Mouse (Mus musculus) liver, postnatal 0 days (tissue): ENCODE data around the gene Nsmce1. TPM values are rescaled to one million over a fixed set of nuclear protein-coding genes. Genes with fewer than 3 reads are reported as not detected.

Experiments
- ATAC-seq: fragments of 200-750 bp; cut with Nextera tagmentation; 2 replicates; pipeline ENCODE4 v1.8.0; 2017; ENCODE audit warnings: mild to moderate bottlenecking, moderate library complexity
- DNase-seq: peaks from one replicate; pipeline ENCODE4 v3.0.0-alpha.2; 2016
- H3K27ac ChIP-seq: fragments of 300-500 bp; sonication (generic); 2 replicates; pipeline ENCODE4 v1.5.1; 2014; ENCODE audit warnings: antibody characterized with exemption, moderate library complexity, mild to moderate bottlenecking, low read depth
- H3K27me3 ChIP-seq: fragments of 300-500 bp; sonication (generic); 2 replicates; pipeline ENCODE4 v1.6.1; 2014; ENCODE audit warnings: low read length, control low read depth, mixed read lengths; ENCODE audit not compliant: insufficient read depth
- H3K36me3 ChIP-seq: fragments of 300-500 bp; sonication (generic); replicated peaks from 2 replicates; pipeline ENCODE4 v1.6.1; 2014; ENCODE audit warnings: mild to moderate bottlenecking, control low read depth, low read length, moderate library complexity, mixed read lengths; ENCODE audit not compliant: insufficient read depth
- H3K4me1 ChIP-seq: fragments of 300-500 bp; sonication (generic); 2 replicates; pipeline ENCODE4 v1.6.1; 2014; ENCODE audit warnings: antibody characterized with exemption, mild to moderate bottlenecking, control low read depth; ENCODE audit not compliant: insufficient read depth
- H3K4me2 ChIP-seq: fragments of 300-500 bp; sonication (generic); 2 replicates; pipeline ENCODE4 v1.6.1; 2014; ENCODE audit warnings: low read depth, mild to moderate bottlenecking, low read length, moderate library complexity, mixed read lengths
- H3K4me3 ChIP-seq: fragments of 300-500 bp; sonication (generic); 2 replicates; pipeline ENCODE4 v1.5.1; 2014; ENCODE audit warnings: low read depth, low read length
- H3K9ac ChIP-seq: fragments of 300-500 bp; sonication (generic); replicated peaks from 2 replicates; pipeline ENCODE4 v1.6.1; 2014; ENCODE audit warnings: mild to moderate bottlenecking, moderate library complexity
- H3K9me3 ChIP-seq: fragments of 300-500 bp; sonication (generic); 2 replicates; pipeline ENCODE4 v1.6.1; 2016; ENCODE audit warnings: mild to moderate bottlenecking, control low read depth, low read length, mixed read lengths
- CTCF ChIP-seq: sonication (generic); IDR thresholded peaks from 2 replicates; pipeline ENCODE4 v1.5.1; 2016; ENCODE audit warnings: antibody characterized with exemption, low read depth
- EP300 ChIP-seq: IDR thresholded peaks from 2 replicates; pipeline ENCODE4 v1.6.1; 2016; ENCODE audit warnings: antibody characterized with exemption, low read depth, mild to moderate bottlenecking
- whole genome bisulfite sequencing: fragments of 180-500 bp; shearing (Covaris S2); extraction: QIAGEN DNeasy Blood & Tissue Kit; methylation state at CpG from one replicate; pipeline ENCODE4 v1.1.7; 2014; ENCODE audit not compliant: insufficient replicate concordance; 5-methylcytosine and 5-hydroxymethylcytosine counted together
- polyA plus RNA-seq: library from polyadenylated mRNA; unstranded; fragments of >200 nt; fragmentation: Nextera tagmentation; extraction: Ambion mirVana; gene quantifications from 2 replicates; pipeline ENCODE4 v1.2.1, GENCODE M21; 2015

The Nsmce1 gene
- polyA plus RNA-seq, result 47.6 and 49.2 TPM in 2 replicates

DNA sequence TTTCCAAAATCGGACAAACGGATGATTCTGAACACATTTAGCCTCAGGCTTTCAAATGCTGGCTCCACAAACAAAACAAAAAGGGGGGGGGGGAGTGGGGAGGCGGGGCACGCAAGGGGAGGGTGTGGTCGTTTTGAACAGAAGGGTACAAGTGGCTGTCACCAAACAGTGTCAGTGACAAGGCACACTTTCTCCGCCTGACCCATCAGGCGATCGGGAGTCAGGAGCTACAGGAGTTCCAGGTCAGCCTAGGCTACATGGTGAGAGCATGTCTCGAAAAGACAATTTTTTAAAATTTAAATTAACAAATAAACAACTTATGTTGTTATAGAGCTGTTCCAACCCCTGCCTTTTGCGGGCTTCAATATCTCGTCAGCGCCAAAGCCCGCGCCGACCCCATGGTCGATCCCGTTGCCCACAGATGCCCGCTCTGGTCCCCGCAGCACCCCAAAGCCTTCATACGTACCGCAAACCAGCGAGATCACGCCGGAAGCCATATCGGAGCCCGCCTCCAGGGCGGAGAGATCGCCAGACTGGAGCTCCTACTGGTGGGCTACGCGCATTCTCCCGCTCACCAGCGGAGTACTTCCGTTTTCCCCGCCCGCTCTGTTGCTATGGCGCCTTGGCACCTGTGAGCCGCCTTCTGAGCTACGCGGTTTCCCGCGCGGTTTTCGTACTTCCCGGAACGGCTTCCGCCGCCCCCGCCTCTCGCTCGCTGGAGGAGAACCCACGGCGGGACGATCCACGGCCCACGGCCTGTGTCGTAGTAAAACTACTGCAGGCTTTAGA lies at the start of gene Nsmce1:
TSS of gene Nsmce1 (minus strand) at position 650 of the 789 bp plus-strand sequence.
- 1% methylated on average over 56 of the region's 56 CpGs for WGBS
- DNase-seq, result peak; percentile 96
- peak; percentile 63; the same call in 1 of the 2 replicates for TF ChIP-seq EP300
- peak; percentile 51 for TF ChIP-seq CTCF
- peak within 1 kb of the TSS; percentile 65 for H3K4me3 ChIP-seq
- peaks cover 6% of the 10 kb centered on the region; the same call in 1 of the 2 replicates for H3K36me3 ChIP-seq
- peak within 1 kb of the TSS; percentile 80 for H3K27ac ChIP-seq
- peak within 1 kb of the TSS; percentile 77 for H3K4me2 ChIP-seq
- H3K9me3 ChIP-seq, result no peaks in the 10 kb centered on the region
- H3K27me3 ChIP-seq, result no peaks in the 10 kb centered on the region
- H3K4me1 ChIP-seq, result peaks cover 39% of the 10 kb centered on the region
- H3K9ac ChIP-seq, result peak within 1 kb of the TSS; percentile 73
- peak; percentile 99 for ATAC-seq

GRCm38 (mm10) chr7:125541026-125541425 lies 49.6 kb upstream of the Nsmce1 start:
- Histone ChIP-seq H3K27me3 (no peaks in the 10 kb centered on the region), H3K27ac (0 out of 2 replicates have a peak overlapping the region, but pooled peaks have one; percentile 0), H3K4me3 (no peak overlapping the region), H3K4me2 (no peak overlapping the region), H3K9ac (no peak overlapping the region), H3K36me3 (no peaks in the 10 kb centered on the region), H3K9me3 (no peaks in the 10 kb centered on the region), H3K4me1 (peaks cover 10% of the 10 kb centered on the region)
- TF ChIP-seq EP300 (no peak), CTCF (no peak)
- DNase-seq (no peak), ATAC-seq (no peak)
- 53% methylated on average over 1 of the region's 1 CpGs for WGBS

DNA sequence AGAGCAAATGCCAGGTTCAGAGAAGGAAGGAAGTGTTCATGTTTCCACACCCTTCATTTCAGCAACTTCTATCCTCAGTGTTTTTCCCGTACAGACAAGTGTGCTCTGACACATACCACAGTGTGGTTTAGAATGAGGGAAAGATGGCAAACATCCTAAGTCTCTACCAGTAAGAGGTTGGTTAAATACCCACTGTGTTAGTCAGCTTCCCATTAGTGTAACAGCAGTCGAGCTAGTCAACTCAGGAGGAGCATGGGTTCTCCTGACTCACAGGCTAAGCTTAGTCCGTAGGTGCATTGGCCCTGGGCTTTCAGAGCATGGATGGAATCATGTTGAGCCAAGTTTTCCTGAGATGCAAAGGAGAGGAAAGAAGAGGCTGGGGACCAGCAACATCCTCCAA lies 48.0 kb upstream of the Nsmce1 start:
- Histone ChIP-seq H3K27me3 (no peaks in the 10 kb centered on the region), H3K4me1 (peaks cover 10% of the 10 kb centered on the region), H3K9me3 (peaks cover 3% of the 10 kb centered on the region), H3K27ac (no peak overlapping the region), H3K9ac (no peak overlapping the region), H3K4me2 (no peak overlapping the region), H3K36me3 (no peaks in the 10 kb centered on the region), H3K4me3 (no peak overlapping the region)
- DNase-seq (no peak), ATAC-seq (no peak)
- 57% methylated on average over 3 of the region's 3 CpGs for WGBS
- no peak; the same call in 1 of the 2 replicates for TF ChIP-seq EP300
- TF ChIP-seq CTCF, result no peak

GRCm38 (mm10) chr7:125527901-125528580 lies 36.6 kb upstream of the Nsmce1 start:
- H3K4me3 ChIP-seq, result no peak overlapping the region
- no peaks in the 10 kb centered on the region for H3K9me3 ChIP-seq
- WGBS, result 83% methylated on average over 9 of the region's 9 CpGs
- TF ChIP-seq EP300 (no peak), CTCF (no peak)
- H3K27me3 ChIP-seq, result no peaks in the 10 kb centered on the region
- H3K36me3 ChIP-seq, result no peaks in the 10 kb centered on the region
- no peak overlapping the region for H3K9ac ChIP-seq
- H3K27ac ChIP-seq, result no peak overlapping the region
- no peak for ATAC-seq
- H3K4me1 ChIP-seq, result peaks cover 5% of the 10 kb centered on the region
- DNase-seq, result no peak
- no peak overlapping the region for H3K4me2 ChIP-seq

DNA sequence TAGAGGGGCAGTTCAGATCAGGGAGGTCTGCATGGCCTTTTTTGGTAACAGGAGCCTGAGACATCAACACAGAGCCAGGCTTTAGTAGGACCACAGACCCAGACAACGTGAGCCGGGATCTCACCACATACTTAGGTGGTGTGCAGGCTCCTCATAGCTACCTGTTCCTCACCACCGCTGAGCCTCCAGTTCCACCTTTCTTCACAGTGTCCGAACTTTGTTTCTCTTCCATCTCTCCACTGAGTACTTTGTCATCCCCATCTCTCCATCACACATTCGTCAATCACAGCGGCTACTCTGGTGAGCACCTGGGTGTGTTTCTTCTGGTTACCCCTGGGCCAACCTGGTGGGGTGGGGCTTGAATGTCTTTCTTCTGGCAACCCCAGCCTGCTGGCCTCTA lies 35.8 kb upstream of the Nsmce1 start:
- H3K4me3 ChIP-seq, result no peak overlapping the region
- no peaks in the 10 kb centered on the region for H3K36me3 ChIP-seq
- H3K9ac ChIP-seq, result no peak overlapping the region
- H3K4me2 ChIP-seq, result no peak overlapping the region
- DNase-seq (no peak), ATAC-seq (no peak)
- no peak overlapping the region for H3K27ac ChIP-seq
- WGBS, result 84% methylated on average over 6 of the region's 6 CpGs
- no peaks in the 10 kb centered on the region for H3K27me3 ChIP-seq
- TF ChIP-seq CTCF, result no peak
- TF ChIP-seq EP300, result no peak
- no peaks in the 10 kb centered on the region for H3K9me3 ChIP-seq
- H3K4me1 ChIP-seq, result peaks cover 10% of the 10 kb centered on the region

GRCm38 (mm10) chr7:125523051-125523450 lies 31.7 kb upstream of the Nsmce1 start:
- peak overlapping the region; percentile 29 for H3K4me2 ChIP-seq
- no peak overlapping the region for H3K27ac ChIP-seq
- no peaks in the 10 kb centered on the region for H3K9me3 ChIP-seq
- no peaks in the 10 kb centered on the region for H3K36me3 ChIP-seq
- DNase-seq (peak; percentile 25), ATAC-seq (peak; percentile 82)
- no peaks in the 10 kb centered on the region for H3K27me3 ChIP-seq
- 28% methylated on average over 3 of the region's 3 CpGs for WGBS
- 0 out of 2 replicates have a peak overlapping the region, but pooled peaks have one; percentile 14 for H3K9ac ChIP-seq
- TF ChIP-seq EP300, result peak; percentile 80
- no peak for TF ChIP-seq CTCF
- H3K4me3 ChIP-seq, result no peak overlapping the region
- peaks cover 18% of the 10 kb centered on the region for H3K4me1 ChIP-seq
